Mouse (Mus musculus) embryo, embryonic 10 days (tissue): Measurements from ENCODE around the gene Timd4.

Experiments
- DNase-seq: peaks from one replicate; pipeline ENCODE4 v3.0.0-alpha.2; 2015; ENCODE audit warnings: low spot score

The Timd4 gene

DNA sequence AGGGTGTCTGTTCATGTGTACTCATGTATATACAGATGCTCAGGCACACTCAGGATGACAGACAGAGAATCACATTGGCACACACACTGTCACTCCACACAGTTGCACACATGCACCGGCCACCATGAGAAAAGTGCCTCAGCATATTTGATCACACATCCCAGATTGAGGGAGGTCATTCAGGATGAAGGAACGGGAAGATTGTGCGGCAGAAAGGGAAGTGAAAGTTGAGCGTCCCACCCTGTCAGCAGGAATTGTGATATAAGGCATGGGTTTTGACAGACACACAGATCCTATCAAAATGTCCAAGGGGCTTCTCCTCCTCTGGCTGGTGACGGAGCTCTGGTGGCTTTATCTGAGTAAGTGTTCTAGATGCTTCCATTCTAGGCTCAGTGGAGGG lies at the start of gene Timd4:
Gene Timd4, plus strand, starts transcription at position 290 of the 400 bp plus-strand sequence.
- no peak for DNase-seq

DNA sequence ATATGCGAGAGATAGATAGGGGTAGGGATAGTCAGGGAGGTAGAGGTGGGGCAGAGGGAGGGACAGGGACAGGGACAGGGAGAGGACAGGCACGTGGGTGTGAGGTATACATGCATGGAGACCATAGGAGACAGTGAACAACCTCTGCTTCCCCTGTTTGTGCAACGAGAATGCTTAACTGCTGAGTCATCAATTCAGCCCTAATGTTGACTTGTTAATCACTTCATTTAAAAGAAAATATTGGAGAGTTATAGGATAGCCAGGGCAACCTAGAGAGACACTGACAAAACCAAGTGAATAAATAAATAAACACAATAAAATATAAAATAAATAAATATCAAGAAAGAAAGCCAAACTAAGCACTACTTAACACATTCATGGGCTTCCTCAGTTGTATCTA lies 33.7 kb upstream of the Timd4 start:
- no peak for DNase-seq

DNA sequence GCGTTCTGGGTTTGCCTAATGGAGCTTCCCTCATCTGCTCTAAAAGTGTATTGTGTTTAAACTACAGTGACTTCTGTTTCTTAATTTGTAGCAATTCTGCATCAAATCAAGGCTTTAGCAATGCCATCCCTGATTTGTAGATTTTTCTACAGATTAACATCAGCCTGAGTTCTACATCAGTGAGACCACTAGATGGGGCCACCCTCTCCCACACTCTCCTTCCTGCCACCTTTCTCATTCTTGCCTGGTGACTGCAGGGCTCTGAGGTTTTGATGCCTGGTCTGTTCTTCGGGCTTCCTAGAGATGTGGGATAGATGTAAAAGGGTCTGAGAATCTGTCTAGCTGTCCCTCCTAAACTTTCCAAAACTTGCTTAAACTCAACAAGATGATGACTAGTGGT lies 30.8 kb upstream of the Timd4 start:
- no peak for DNase-seq

- no peak for DNase-seq
These were observed 6.2 kb upstream of the Timd4 start for GRCm38 (mm10) chr11:46804440-46804839.

DNA sequence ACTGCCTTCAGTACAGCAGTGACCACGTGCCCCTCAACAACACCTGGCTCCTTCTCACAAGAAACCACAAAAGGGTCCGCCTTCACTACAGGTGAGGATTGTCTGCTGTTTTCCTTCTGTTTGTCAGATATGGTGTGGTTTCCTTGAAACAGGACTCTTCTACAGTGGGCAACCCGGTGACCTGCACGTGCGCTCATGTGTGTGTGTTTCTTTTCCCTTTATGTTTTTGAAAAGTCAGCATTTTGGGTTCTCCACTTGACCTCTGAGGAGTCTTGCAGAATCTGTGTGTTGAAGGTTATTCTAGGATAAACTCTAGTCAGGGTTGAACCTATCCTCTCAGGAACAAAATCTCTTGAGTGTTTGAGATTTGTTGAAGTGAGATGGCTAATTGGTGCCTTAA lies 7.1 kb downstream of the Timd4 start:
- DNase-seq: no peak

DNA sequence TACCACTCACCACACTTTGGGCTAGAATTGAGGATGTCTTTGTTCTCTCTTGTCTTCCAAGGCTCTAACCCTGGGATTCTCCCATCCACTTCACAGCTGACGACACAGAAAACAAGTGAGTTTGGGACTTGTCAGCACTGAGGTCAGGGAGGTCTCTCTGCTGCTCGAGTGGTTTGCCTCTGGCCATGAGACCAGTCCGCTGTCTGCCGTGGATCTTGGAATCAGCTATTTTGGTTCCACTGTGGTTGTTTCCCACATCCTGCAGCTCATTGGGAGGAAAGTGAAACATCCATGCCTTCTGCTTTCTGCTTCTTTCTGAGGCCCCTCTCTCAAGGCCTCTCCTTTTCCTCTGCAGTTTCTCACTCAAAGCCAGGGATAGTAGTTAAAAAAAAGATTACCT lies 9.3 kb downstream of the Timd4 start:
- DNase-seq: no peak

GRCm38 (mm10) chr11:46830348-46830747 lies 19.7 kb downstream of the Timd4 start:
- no peak for DNase-seq

- DNase-seq: no peak
These were observed 24.5 kb downstream of the Timd4 start for GRCm38 (mm10) chr11:46835080-46835479.

- DNase-seq: no peak
These were observed 31.6 kb downstream of the Timd4 start for GRCm38 (mm10) chr11:46842015-46842726.

DNA sequence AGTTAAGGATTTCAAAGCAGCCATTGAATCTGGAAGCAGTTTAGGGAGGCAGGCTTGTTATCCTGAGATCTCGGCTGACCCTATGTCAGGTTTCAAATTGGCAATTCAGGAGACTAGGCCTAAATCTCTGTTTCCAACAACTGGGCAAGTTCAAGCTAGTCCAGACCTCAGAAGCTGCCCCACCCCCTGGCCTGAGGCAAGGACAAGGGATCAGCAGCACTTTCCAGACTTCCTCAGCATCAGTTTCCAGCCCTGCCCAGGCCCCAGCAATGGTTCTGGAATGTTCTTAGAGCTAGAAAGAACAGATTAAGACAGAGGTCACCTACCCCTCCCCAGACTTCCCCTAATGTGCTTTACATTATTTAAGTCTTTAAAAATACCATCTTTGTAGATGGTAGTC lies 36.1 kb downstream of the Timd4 start:
- peak; percentile 48 for DNase-seq

DNA sequence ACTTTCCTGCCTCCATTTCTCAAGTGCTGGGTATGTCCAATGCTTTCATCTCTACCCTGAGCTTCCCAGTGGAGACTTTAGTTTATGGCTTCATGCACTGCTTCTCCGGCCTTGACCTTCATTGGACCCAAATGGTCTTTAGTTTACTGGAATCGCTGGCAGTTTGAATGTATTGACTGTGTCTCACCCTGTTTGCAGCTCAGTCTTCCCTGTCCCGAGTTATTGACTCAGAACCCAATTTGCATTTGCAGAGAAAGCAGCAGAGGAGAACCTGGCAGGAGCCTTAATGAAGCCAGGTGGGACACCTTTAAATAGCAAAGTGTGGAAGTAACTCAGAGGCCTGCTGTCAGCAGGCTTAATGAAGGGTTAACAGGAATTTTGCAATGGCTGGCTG lies 37.2 kb downstream of the Timd4 start:
- no peak for DNase-seq

DNA sequence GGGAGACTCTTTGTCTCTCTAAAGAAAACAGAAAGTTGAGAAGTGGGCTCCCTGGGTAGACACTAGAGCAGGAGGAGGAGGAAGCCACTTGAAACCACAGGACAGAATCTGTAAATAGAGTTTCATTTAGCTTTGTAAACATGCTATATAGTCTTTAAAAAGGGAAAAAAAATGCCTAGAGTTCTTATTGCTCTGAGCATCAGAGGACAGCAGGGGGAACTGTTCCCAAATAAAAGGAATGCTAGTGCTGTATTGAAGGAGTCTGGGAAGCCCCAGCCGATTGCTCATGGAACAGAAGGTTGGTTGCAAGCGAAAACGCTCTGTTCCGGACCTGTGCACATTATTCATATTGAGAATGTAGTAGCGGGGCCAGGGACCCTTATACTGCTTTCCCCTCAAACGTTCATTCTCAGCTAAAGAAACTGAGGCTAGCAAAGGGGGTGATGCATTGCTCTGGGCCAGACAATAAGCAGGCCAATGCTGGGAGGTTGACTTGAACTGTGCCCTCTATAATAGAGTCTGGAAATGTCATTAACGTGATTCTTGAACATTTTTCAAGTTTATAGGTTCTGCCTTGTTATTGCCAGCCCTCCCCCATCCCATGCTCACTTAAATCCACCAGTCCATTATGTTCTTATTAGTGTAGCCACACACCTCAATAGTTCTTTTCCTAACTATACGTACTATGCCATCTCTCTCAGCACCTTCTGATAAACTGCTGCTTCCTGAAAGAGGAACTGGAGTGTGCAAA lies 37.8 kb downstream of the Timd4 start:
- peak; percentile 52 for DNase-seq

DNA sequence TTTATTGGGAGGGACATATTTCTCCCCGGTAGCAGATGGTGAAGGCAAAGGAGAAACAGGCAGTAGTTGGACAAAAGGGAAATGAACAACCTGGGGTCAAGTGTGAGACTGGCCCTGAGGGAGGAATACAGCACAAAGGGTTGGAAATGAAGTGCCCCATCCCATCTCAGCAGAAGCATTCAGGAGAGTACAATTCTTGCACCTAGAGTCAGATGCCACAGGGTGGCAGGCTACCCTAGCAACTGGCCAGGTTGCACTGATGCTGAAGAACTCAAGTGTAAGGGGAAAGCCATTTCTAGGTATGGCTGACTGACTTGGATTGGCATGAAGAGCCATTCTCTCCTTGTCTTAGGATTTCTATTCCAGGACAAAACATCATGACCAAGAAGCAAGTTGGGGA lies 54.2 kb downstream of the Timd4 start:
- peak; percentile 65 for DNase-seq

GRCm38 (mm10) chr11:46868594-46868993 lies 58.0 kb downstream of the Timd4 start:
- no peak for DNase-seq

- no peak for DNase-seq
These were observed 65.2 kb downstream of the Timd4 start for GRCm38 (mm10) chr11:46875774-46876173.

GRCm38 (mm10) chr11:46882456-46882855 lies 71.9 kb downstream of the Timd4 start:
- DNase-seq: no peak

- DNase-seq: no peak
These were observed 78.5 kb downstream of the Timd4 start for GRCm38 (mm10) chr11:46889093-46889492.
